Mouse (Mus musculus): ENCODE measurements around the gene Pspn. TPM values are rescaled to one million over a fixed set of nuclear protein-coding genes. Genes with fewer than 3 reads are reported as not detected.

The Pspn gene
- not detected for total RNA-seq (2018; cell fraction: chromatin; rRNA removed)
- not detected for total RNA-seq (2018; cell fraction: cytosol; rRNA removed)
- total RNA-seq (2018; cell fraction: nucleus; rRNA removed) = not detected
- not detected in 3 replicates for polyA plus RNA-seq (2018)

DNA sequence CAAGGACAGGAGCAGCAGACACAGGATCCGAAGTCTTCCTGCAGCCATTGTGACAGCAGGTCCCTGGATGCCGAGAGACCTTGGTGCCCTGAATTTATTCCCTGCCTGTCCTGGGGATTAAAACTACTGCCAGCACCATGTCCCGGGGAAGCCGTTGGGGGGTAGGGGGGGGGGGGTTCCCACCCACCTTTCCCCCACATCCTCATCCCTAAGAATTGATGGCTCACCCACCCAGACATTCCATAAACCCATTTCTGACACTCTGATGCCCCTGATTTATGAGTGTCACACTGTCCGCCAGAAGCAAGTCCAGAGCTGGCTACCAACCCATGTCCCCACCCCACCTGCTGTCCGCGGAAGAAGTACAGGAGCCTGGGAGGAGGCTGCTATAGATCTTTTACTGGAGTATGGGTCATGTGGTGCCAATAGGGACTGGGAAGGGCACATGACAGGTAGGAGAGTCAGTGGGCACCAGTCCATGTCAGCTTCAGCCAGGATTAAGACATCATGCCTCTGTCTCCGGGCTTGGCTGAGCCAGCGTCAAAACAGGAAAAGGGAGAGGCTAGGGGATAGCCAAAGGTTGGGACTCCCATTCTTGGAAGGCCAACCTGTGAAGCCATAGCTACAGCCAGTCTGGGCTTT lies at the start of gene Pspn:
Gene Pspn (minus strand): TSS at position 51 of the 642 bp plus-strand sequence.
- no peak within 1 kb of the TSS for H3K4me3 ChIP-seq (ENCODE audit: inconsistent target)
- no peaks in the 10 kb centered on the region for H3K79me2 ChIP-seq (ENCODE audit: inconsistent target)
- 95% methylated on average over 9 of the region's 9 CpGs for WGBS (ENCODE audit: missing documents)
- peaks cover 38% of the 10 kb centered on the region for H3K36me3 ChIP-seq (ENCODE audit: inconsistent target)
- H3K27ac ChIP-seq = no peak within 1 kb of the TSS

DNA sequence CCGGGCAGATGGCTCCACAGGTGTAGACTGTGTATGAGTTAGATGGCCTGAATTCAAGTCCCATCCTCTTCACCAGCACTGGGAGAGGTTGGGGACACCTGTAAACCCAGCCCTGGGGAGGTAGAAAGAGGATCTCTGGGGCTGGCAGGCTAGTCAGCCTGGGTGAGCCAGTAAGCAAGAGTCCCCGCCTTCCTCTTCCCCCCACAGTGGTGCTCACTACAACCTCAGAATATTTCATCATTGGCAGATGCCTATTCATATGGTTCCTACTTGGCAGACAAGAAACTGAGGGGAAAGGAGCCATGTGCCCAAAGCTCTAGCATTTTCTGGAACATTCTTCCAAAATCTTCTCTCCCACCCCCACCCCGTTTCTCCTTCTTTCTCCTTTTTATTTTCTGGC lies 49.0 kb upstream of the Pspn start:
- 58% methylated on average over 3 of the region's 3 CpGs for WGBS (ENCODE audit: missing documents)
- no peaks in the 10 kb centered on the region for H3K36me3 ChIP-seq (ENCODE audit: inconsistent target)
- H3K79me2 ChIP-seq (ENCODE audit: inconsistent target) = no peaks in the 10 kb centered on the region
- H3K4me3 ChIP-seq (ENCODE audit: inconsistent target) = no peak overlapping the region
- no peak overlapping the region for H3K27ac ChIP-seq

DNA sequence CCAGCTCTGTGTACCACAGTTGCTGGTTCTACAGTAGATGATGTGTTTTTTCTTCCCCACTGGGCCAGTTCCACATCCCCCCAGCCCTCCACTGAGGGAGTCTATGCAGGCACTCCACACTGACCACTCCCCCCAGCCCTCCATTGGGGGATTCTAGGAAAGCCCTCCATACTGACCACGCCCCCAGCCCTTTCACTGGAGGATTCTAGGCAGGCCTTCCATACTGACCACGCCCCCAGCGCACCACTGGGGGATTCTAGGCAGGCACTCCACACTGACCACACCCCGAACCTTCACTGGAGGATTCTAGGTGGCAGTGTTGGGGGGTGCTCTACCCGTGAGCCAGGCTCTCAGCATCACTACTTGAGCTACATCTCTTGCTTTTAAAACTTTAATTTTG lies 47.6 kb upstream of the Pspn start:
- Histone ChIP-seq H3K27ac (no peak overlapping the region), H3K4me3 (ENCODE audit: inconsistent target) (no peak overlapping the region), H3K36me3 (ENCODE audit: inconsistent target) (no peaks in the 10 kb centered on the region), H3K79me2 (ENCODE audit: inconsistent target) (no peaks in the 10 kb centered on the region)
- 88% methylated on average over 5 of the region's 5 CpGs for WGBS (ENCODE audit: missing documents)

DNA sequence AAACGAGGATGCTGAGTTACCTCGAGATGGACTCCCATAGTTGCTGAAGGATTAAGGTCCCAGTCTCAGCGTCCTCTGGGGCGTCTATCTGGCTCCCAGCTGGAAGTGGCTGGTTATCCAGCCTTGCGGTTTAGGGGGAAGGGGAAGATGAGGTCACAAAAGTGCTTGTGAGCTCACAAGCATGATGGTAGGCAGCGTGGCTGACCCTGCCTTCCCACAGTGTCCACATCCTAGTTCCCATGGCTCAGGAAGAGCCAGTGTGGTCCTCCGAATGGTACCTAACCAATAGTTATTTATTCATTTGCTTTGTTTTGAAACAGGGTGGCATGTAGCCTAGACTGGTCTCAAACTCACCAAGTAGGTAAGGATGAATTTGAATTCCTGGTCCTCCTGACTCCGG lies 41.7 kb upstream of the Pspn start, which contains the start of gene Slc25a41:
Gene Slc25a41 (minus strand): TSS at position 101 of the 400 bp plus-strand sequence.
- 82% methylated on average over 7 of the region's 8 CpGs for WGBS (ENCODE audit: missing documents)
- Histone ChIP-seq H3K36me3 (ENCODE audit: inconsistent target) (no peaks in the 10 kb centered on the region), H3K27ac (no peak within 1 kb of the TSS), H3K79me2 (ENCODE audit: inconsistent target) (no peaks in the 10 kb centered on the region), H3K4me3 (ENCODE audit: inconsistent target) (no peak within 1 kb of the TSS)

DNA sequence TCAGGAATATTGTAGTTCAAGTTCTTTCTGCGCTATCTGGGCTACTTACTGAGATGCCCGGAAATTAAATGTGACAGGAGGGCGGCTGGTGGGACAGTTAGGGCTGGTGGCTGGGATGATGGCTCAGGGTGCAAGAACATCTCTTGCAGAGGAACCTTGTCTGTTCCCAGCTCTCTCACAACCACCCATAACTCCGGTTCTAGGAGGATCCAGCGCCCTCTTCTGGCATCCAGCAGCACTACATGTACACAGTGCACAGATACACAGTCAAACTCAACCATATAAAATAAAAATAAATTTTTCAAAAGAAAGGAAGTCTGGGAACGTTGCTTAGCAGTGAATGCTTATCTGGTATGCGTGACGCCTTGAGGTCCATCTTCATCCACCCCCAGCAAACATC lies 39.2 kb upstream of the Pspn start:
- no peak overlapping the region for H3K27ac ChIP-seq
- H3K36me3 ChIP-seq (ENCODE audit: inconsistent target) = no peaks in the 10 kb centered on the region
- no peak overlapping the region for H3K4me3 ChIP-seq (ENCODE audit: inconsistent target)
- H3K79me2 ChIP-seq (ENCODE audit: inconsistent target) = no peaks in the 10 kb centered on the region
- WGBS (ENCODE audit: missing documents) = 56% methylated on average over 8 of the region's 8 CpGs

DNA sequence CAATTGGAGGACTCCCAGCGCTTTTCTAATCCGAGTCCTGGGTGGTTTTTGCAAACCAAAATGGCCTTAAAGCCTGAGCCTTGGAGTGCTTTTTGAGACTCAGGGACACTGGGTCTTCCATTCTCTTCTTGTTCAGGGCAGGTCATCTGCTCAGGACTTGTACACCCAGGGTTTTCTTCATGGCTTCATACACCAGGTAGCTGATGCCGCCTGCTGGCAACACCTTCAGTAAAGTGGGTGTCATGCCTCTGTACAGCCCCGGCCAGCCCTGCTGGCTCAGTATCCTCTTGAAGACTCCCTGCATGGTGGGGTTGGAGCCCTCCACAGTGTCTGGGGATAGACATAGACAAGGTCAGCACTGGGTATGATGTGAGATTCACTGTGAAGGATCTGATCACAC lies 33.0 kb upstream of the Pspn start:
- Histone ChIP-seq H3K27ac (peak overlapping the region; percentile 85), H3K79me2 (ENCODE audit: inconsistent target) (peaks cover 30% of the 10 kb centered on the region), H3K4me3 (ENCODE audit: inconsistent target) (no peak overlapping the region), H3K36me3 (ENCODE audit: inconsistent target) (peaks cover 4% of the 10 kb centered on the region; the same call in 1 of the 2 replicates)
- 98% methylated on average over 4 of the region's 4 CpGs for WGBS (ENCODE audit: missing documents)

DNA sequence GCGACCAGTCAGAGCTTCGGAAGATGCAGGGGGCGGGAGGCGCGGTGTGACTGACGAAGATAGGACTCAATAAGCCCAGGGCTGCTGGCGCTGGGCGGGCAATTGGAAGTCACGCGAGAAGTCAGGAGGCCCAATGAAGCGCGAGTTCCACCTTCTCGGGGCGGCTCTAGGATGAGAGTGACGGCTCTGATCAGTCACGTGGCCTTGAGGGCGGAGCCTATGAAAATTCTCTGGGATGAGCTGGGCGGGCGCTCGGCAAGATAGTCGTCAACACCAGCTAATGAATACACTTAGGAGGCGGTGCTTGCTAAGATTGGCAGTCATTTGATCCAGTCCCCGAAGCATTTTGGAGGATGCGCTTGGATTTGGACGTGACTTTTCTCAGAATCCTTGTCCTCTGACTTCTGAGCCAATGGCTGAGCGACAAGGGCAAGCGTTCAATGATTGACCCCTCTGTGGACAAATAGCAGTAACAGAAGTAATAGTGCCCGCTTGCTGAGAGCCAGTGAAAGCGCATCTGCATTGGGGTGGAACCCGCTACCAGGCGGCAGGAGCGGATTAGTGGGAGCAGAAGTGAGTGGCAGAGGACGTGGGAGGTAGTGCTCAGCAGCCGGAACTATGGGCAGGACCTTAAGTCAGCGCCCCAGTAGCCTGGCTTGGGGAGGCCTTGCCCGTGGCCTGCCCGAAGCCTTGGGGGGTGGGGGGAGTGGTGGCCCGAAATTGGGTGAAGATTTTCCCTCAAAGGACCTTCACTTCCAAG lies 32.0 kb upstream of the Pspn start:
- Histone ChIP-seq H3K36me3 (ENCODE audit: inconsistent target) (peaks cover 13% of the 10 kb centered on the region; the same call in 1 of the 2 replicates), H3K79me2 (ENCODE audit: inconsistent target) (peaks cover 40% of the 10 kb centered on the region), H3K4me3 (ENCODE audit: inconsistent target) (peak overlapping the region; percentile 36), H3K27ac (peak overlapping the region; percentile 85)
- WGBS (ENCODE audit: missing documents) = under 1% methylated on average over 38 of the region's 38 CpGs

DNA sequence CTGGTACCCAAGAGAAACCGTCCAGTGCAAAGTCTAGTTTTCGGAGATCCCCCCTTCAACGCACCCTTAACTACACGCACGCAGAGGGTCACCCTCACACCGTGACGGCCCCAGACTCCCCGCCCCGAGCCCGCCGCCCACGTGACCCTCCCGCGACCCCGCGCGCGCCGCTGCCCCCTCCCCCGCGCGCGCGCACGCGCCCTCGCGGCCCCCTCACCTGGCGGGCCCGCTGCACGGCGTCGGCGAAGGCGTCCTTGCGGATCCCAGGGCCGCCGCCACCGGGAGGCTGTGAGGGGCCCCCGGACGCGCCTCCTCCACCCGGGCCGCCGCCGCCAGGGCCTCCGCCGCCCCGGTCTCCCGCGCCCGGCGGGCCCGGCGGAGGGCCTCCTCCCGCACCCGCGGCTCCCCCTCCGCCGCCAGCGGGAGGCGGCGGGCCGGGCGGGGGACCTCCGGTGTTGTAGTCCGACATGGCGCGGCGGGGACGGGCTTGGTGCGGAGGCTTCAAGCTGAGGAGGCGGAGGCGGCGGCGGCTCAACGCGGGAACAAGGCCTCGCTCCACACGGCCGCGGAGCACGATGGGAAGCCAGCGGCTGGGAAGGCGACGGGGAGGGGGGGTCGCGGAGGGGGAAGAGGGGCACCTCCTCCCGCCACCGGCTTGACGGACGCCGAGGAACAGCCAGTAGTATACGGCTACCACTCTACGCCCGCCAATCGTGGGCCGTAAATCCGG lies 31.3 kb upstream of the Pspn start, which contains the start of gene Khsrp:
Gene Khsrp (minus strand): TSS at position 592 of the 730 bp plus-strand sequence.
- H3K4me3 ChIP-seq (ENCODE audit: inconsistent target) = peak within 1 kb of the TSS; percentile 72
- H3K79me2 ChIP-seq (ENCODE audit: inconsistent target) = peaks cover 46% of the 10 kb centered on the region
- H3K36me3 ChIP-seq (ENCODE audit: inconsistent target) = peaks cover 21% of the 10 kb centered on the region; the same call in 1 of the 2 replicates
- H3K27ac ChIP-seq = peak within 1 kb of the TSS; percentile 85
- 1% methylated on average over 50 of the region's 99 CpGs for WGBS (ENCODE audit: missing documents)

DNA sequence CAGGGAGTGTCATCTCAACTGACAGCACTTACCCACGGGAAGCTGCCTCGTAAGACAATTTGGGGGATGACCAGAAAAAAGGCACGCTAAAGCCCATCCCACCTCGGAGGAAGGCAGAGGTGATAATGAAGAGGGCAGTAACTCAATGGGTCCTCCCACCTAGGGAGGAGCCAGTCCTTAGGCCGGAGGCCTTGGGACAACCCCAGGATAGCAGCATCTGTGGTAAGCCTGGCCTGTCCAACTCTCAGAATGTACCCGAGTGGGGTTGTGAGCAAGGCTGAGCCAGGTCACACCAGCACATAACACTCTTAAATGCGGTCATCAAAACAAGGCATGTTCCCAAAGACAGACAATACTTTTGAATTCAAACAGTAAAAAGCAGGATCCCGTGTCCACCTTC lies 29.9 kb upstream of the Pspn start:
- 0 out of 2 replicates have a peak overlapping the region, but pooled peaks have one; percentile 36 for H3K27ac ChIP-seq
- WGBS (ENCODE audit: missing documents) = 40% methylated on average over 7 of the region's 8 CpGs
- peaks cover 49% of the 10 kb centered on the region for H3K79me2 ChIP-seq (ENCODE audit: inconsistent target)
- H3K36me3 ChIP-seq (ENCODE audit: inconsistent target) = peaks cover 35% of the 10 kb centered on the region
- peak overlapping the region; percentile 72 for H3K4me3 ChIP-seq (ENCODE audit: inconsistent target)

DNA sequence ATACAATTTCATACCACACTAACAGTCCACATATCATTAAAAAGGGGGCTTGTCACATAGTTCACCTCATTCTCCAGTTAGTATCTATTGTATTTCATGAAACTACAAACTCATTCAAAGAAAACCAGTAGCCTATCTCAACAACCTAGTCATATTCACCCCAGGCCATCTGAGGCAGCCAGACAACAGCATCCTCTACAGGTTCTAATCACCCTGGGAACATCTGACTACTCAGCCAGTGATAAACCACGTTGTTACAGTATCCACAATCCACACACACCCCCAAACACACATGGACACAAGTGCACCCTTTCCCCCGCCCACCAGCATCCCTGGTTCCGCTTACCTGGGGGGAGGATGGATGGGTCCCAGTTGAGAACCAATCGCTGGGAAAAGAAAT lies 27.7 kb upstream of the Pspn start:
- WGBS (ENCODE audit: missing documents) = 93% methylated on average over 4 of the region's 4 CpGs
- H3K36me3 ChIP-seq (ENCODE audit: inconsistent target) = peaks cover 55% of the 10 kb centered on the region
- peaks cover 49% of the 10 kb centered on the region for H3K79me2 ChIP-seq (ENCODE audit: inconsistent target)
- H3K4me3 ChIP-seq (ENCODE audit: inconsistent target) = no peak overlapping the region
- H3K27ac ChIP-seq = no peak overlapping the region

DNA sequence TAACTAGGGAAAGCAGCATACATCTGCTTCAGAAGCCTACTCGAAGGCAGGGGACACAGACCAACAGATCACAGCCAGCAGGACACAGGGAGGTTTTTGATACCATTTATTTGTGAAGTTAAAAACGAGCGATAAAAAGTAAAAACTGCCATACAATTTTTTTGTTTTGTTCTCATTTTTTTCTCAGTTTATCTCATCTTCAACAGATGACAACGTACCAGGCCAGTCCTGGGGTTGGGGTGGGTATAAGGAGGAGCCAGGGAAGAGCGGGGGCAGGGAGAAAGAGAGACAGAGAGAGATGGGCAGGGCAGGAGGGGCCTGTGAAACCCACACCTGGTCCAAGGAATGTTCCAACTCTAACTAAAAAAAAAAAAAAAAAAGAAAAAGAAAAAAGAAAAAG lies 21.1 kb upstream of the Pspn start:
- Histone ChIP-seq H3K36me3 (ENCODE audit: inconsistent target) (peaks cover 47% of the 10 kb centered on the region), H3K79me2 (ENCODE audit: inconsistent target) (peaks cover 3% of the 10 kb centered on the region; the same call in 1 of the 2 replicates), H3K4me3 (ENCODE audit: inconsistent target) (no peak overlapping the region), H3K27ac (no peak overlapping the region)
- WGBS (ENCODE audit: missing documents) = 92% methylated on average over 5 of the region's 5 CpGs

DNA sequence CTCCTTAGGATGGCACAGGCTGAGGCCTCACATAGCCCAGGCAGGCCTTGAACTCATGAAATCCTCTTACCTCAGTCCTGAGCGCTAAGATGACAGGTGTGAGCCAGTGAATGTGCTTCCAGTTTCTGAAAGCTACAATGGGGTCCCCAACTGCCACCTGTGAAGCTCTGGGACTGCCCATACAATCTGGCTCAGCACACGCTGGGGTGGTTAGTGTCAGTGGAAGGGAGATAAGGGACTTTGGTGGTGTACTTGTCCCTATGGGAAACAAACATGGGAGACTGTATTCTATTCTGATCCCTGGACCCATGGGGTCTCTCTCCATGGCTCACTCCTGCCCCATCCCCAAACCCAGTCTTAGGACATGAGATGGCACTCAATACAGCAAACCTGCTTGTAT lies 19.9 kb upstream of the Pspn start:
- Histone ChIP-seq H3K36me3 (ENCODE audit: inconsistent target) (peaks cover 35% of the 10 kb centered on the region), H3K79me2 (ENCODE audit: inconsistent target) (no peaks in the 10 kb centered on the region; the same call in 1 of the 2 replicates), H3K27ac (no peak overlapping the region), H3K4me3 (ENCODE audit: inconsistent target) (no peak overlapping the region)
- 93% methylated on average over 2 of the region's 2 CpGs for WGBS (ENCODE audit: missing documents)

DNA sequence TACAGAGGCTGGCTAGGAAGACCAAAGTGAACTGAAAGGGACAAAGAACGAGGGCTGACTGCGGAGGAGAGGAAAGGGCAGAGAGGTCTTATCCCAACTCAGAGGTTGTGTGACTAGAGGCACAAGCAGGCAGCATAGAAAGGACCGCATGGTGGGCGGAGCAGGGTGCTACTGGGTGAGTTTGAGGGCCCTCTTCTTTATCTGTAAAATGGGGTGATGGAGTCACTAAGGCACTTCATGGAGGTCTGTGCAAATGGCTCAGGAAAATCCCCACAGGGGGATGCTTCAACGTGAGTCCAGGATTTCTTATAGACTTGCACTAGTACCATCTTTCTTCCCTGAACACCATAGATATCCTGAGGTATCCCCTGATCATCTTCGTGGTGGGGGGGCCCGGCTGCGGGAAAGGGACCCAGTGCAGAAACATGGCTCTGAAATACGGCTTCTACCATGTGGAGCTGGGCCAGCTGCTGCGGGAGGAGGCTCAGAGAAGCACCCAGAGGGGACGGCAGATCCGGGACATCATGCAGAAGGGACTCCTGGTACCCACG lies 12.5 kb upstream of the Pspn start:
- WGBS (ENCODE audit: missing documents) = 86% methylated on average over 13 of the region's 13 CpGs
- no peak overlapping the region for H3K27ac ChIP-seq

More for the DNA sequence above, 12.5 kb upstream of the Pspn start:
- Histone ChIP-seq H3K79me2 (ENCODE audit: inconsistent target) (peaks cover 20% of the 10 kb centered on the region), H3K36me3 (ENCODE audit: inconsistent target) (peaks cover 6% of the 10 kb centered on the region), H3K4me3 (ENCODE audit: inconsistent target) (peak overlapping the region; percentile 100)

All from macrophage (primary cell).